Mouse (Mus musculus): ENCODE measurements around the gene Btbd7.

DNA sequence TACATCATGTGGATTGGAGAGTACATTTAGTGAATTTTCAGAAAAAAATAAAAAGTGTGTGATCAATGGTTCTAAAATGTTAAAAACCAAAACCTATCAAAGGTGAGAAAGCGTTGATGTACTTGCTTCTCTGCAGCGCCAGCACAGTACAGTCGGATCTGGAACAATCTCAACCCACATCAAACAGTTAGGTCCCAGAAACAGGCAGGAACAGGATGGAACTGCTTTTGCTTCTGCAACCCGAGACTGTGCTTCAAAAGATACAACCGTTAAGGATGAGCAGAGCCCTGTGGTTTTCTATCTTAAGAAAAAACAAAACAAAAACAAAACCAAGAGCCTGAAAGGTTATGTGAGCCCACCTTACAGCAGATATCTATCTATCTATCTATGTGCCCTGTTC is 95.4 kb downstream of the Btbd7 start:
- TF ChIP-seq EP300 (optimal IDR thresholded peaks at IDR 0.05) (no peak), CTCF (IDR thresholded peaks at IDR 0.05; ENCODE audit: low read depth) (no peak)
